Mouse (Mus musculus): ENCODE data around the gene Kctd18. TPM values are rescaled to one million over a fixed set of nuclear protein-coding genes. Genes with fewer than 3 reads are reported as not detected.
A peak's percentile ranks its signal among the peaks of the same experiment; 100 is the strongest.
"Not testable (repeated sequence)": the region's sequence is repeated elsewhere in the genome, so short reads cannot be mapped to it uniquely, and the experiment has no call there.

Kctd18 gene
- 10 to 100 TPM; 16.4 to 22.2 TPM for total RNA-seq (2021)

GRCm38 (mm10) chr1:58018856-58019255 lies at the start of gene Kctd18:
Gene Kctd18, minus strand, starts transcription at chr1:58018956.
- no peak for DNase-seq

GRCm38 (mm10) chr1:58065606-58066005 lies 46.9 kb upstream of the Kctd18 start:
- no peak for DNase-seq

- DNase-seq: no peak
Measured at GRCm38 (mm10) chr1:58065151-58065550, 46.4 kb upstream of the Kctd18 start.

- no peak for DNase-seq
Measured at GRCm38 (mm10) chr1:58062131-58062530, 43.4 kb upstream of the Kctd18 start.

- DNase-seq: no peak
Measured at GRCm38 (mm10) chr1:58058846-58059245, 40.1 kb upstream of the Kctd18 start.

- DNase-seq: no peak
Measured at GRCm38 (mm10) chr1:58056939-58057338, 38.2 kb upstream of the Kctd18 start.

GRCm38 (mm10) chr1:58056074-58056807 lies 37.5 kb upstream of the Kctd18 start:
- no peak for DNase-seq

GRCm38 (mm10) chr1:58055598-58055997 lies 36.8 kb upstream of the Kctd18 start:
- DNase-seq: no peak

GRCm38 (mm10) chr1:58049126-58049525 lies 30.4 kb upstream of the Kctd18 start:
- no peak for DNase-seq

GRCm38 (mm10) chr1:58046721-58047290 lies 28.1 kb upstream of the Kctd18 start:
- DNase-seq: no peak

- peak; percentile 24 for DNase-seq
Measured at GRCm38 (mm10) chr1:58045546-58045945, 26.8 kb upstream of the Kctd18 start.

GRCm38 (mm10) chr1:58045076-58045475 lies 26.3 kb upstream of the Kctd18 start:
- no peak for DNase-seq

- DNase-seq: not testable (repeated sequence)
Measured at GRCm38 (mm10) chr1:58037306-58037705, 18.6 kb upstream of the Kctd18 start.

- DNase-seq: peak; percentile 23 to 27
Measured at GRCm38 (mm10) chr1:58031160-58031769, 12.5 kb upstream of the Kctd18 start.

- peak; percentile 55 to 65 for DNase-seq
Measured at GRCm38 (mm10) chr1:58030156-58030871, 11.6 kb upstream of the Kctd18 start.

GRCm38 (mm10) chr1:58029636-58030117 lies 10.9 kb upstream of the Kctd18 start, which contains the start of gene Aox1:
Gene Aox1, plus strand, starts transcription at chr1:58029931.
- peak; percentile 26 to 37 for DNase-seq

- no peak for DNase-seq
Measured at GRCm38 (mm10) chr1:58027707-58028106, 9.0 kb upstream of the Kctd18 start.

GRCm38 (mm10) chr1:58006388-58006787 lies 12.4 kb downstream of the Kctd18 start:
- DNase-seq: not testable (repeated sequence)

GRCm38 (mm10) chr1:57998146-57998545 lies 20.6 kb downstream of the Kctd18 start:
- DNase-seq: no peak

- DNase-seq: no peak
Measured at GRCm38 (mm10) chr1:57996133-57996615, 22.6 kb downstream of the Kctd18 start.

GRCm38 (mm10) chr1:57995432-57996132 lies 23.2 kb downstream of the Kctd18 start, which contains the start of gene Sgo2a:
Gene Sgo2a, plus strand, starts transcription at chr1:57995971.
- DNase-seq: peak; percentile 83 to 86

GRCm38 (mm10) chr1:57991277-57991676 lies 27.5 kb downstream of the Kctd18 start:
- DNase-seq: no peak
